Mouse (Mus musculus): ENCODE data around the gene Atg5.

GRCm38 (mm10) chr10:44323070-44323775, 55.1 kb downstream of the Atg5 start:
- no peak for TF ChIP-seq CTCF (IDR thresholded peaks at IDR 0.05; ENCODE audit: low read depth, low read length)
- no peak for TF ChIP-seq POLR2A (IDR thresholded peaks at IDR 0.05; ENCODE audit: extremely low read depth, insufficient read depth, low read length)

All from liver, adult 2 months (tissue).